Comparison of ENCODE assay signal across 9 mouse cellular contexts in the genomic region with DNA sequence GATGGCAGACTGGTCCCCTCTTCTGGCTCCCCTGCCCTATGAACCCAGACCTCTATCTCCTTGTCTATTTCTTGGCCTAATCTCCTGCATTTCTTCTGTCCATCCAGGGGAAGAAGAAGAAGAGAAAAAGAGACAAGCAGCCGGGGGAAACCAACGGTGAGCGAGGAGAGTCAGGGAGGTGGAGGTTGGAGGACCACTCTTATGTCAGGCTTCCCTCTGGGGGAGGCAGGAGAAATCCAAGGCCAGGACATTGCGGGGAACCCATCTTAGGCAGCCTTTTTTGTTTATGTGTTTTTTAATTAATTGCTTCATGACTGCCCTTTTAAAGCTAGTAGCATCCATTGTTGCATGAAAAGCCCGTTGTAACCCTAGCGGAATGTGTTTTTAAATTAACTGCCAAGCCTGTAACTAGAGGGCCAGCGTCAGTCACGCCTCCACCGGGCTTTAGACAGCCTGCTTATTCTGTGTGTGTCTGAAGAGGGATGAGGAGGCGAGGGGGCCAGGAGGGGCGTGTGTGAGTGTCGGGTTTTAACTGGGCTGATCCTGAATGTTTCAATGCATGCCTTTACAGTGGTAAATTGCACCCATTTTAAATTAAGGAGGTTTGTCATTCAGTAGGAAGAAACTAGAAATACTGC.
DNase-seq lines count a peak whose midpoint lies in the region; ATAC-seq and TF ChIP-seq lines count a peak whose summit lies in the region.
"Had no signal": no experiment of that assay in that cellular context is flagged by ENCODE, and none has a peak within 500 bp of the region (broad histone marks: within the 10 kb centered on the region; RNA-seq: fewer than 3 reads in every experiment).

No protein-coding gene starts in this region.

- no peak overlapping the region for H3K9ac ChIP-seq in forebrain, embryonic 13.5 days
- no peak overlapping the region for H3K9ac ChIP-seq in limb, embryonic 12.5 days (replicated peaks)
- no peak overlapping the region for H3K9ac ChIP-seq in neural tube, embryonic 14.5 days (replicated peaks; ENCODE audit: low read depth, low read length)
- H3K9ac ChIP-seq: hindbrain, embryonic 15.5 days had no signal

- H3K27ac ChIP-seq in forebrain, embryonic 13.5 days, result peak overlapping the region; percentile 40
- peak overlapping the region; percentile 72 for H3K27ac ChIP-seq in limb, embryonic 12.5 days
- no peak overlapping the region for H3K27ac ChIP-seq in neural tube, embryonic 14.5 days (ENCODE audit: low read depth, low read length)
- H3K27ac ChIP-seq in left cerebral cortex, adult 2 months, result no peak overlapping the region
- H3K27ac ChIP-seq: hindbrain, embryonic 15.5 days had no signal

- intact Hi-C loops in left cerebral cortex, adult 2 months (cut with DNase I), result no loop called here

- H3K36me3 ChIP-seq in forebrain, embryonic 13.5 days (ENCODE audit: poor library complexity, severe bottlenecking), result peaks cover 33% of the 10 kb centered on the region
- H3K36me3 ChIP-seq in limb, embryonic 12.5 days, result peaks cover 77% of the 10 kb centered on the region
- H3K36me3 ChIP-seq in neural tube, embryonic 14.5 days (ENCODE audit: control insufficient read depth, insufficient read depth, low read length), result no peaks in the 10 kb centered on the region
- H3K36me3 ChIP-seq: G1E; hindbrain, embryonic 15.5 days had no signal

- H3K4me2 ChIP-seq in forebrain, embryonic 13.5 days, result no peak overlapping the region
- no peak overlapping the region for H3K4me2 ChIP-seq in limb, embryonic 12.5 days
- no peak overlapping the region for H3K4me2 ChIP-seq in neural tube, embryonic 14.5 days (ENCODE audit: low read depth, low read length)
- H3K4me2 ChIP-seq: hindbrain, embryonic 15.5 days had no signal

- H3K4me3 ChIP-seq in lung, adult 2 months (replicated peaks; ENCODE audit: extremely low read depth, low read depth, low read length), result no peak overlapping the region
- no peak overlapping the region for H3K4me3 ChIP-seq in forebrain, embryonic 13.5 days
- no peak overlapping the region for H3K4me3 ChIP-seq in limb, embryonic 12.5 days (replicated peaks)
- H3K4me3 ChIP-seq in neural tube, embryonic 14.5 days (ENCODE audit: low read depth, low read length), result no peak overlapping the region
- no peak overlapping the region for H3K4me3 ChIP-seq in left cerebral cortex, adult 2 months
- H3K4me3 ChIP-seq: hindbrain, embryonic 15.5 days had no signal

- H3K4me1 ChIP-seq in lung, adult 2 months (ENCODE audit: control insufficient read depth, insufficient read depth, low read length), result no peaks in the 10 kb centered on the region
- H3K4me1 ChIP-seq in forebrain, embryonic 13.5 days, result peaks cover 16% of the 10 kb centered on the region
- peaks cover 13% of the 10 kb centered on the region for H3K4me1 ChIP-seq in limb, embryonic 12.5 days (replicated peaks)
- H3K4me1 ChIP-seq in neural tube, embryonic 14.5 days (ENCODE audit: control insufficient read depth, insufficient read depth, low read length), result no peaks in the 10 kb centered on the region
- H3K4me1 ChIP-seq: hindbrain, embryonic 15.5 days had no signal

- TF ChIP-seq POLR2A in lung, adult 2 months (IDR thresholded peaks at IDR 0.05; ENCODE audit: borderline replicate concordance, extremely low read depth, low read depth, low read length), result no peak

- H3K9me3 ChIP-seq in forebrain, embryonic 13.5 days (replicated peaks), result no peaks in the 10 kb centered on the region
- H3K9me3 ChIP-seq in limb, embryonic 12.5 days, result no peaks in the 10 kb centered on the region
- no peaks in the 10 kb centered on the region for H3K9me3 ChIP-seq in neural tube, embryonic 14.5 days (ENCODE audit: control insufficient read depth, low read length)
- H3K9me3 ChIP-seq: hindbrain, embryonic 15.5 days had no signal

- peak; percentile 50 for DNase-seq in lung, postnatal 10 days
- DNase-seq in lung, adult 2 months, result no peak
- no peak for DNase-seq in urinary bladder, postnatal 4 days (ENCODE audit: low spot score in 2 of 2)
- no peak for DNase-seq in left cerebral cortex, adult 2 months (ENCODE audit: extremely low spot score in 1 of 2, low spot score in 2 of 2)

- WGBS in lung, adult 2 months, result 59% methylated on average over 12 of the region's 12 CpGs
- 4% methylated on average over 12 of the region's 12 CpGs for WGBS in forebrain, embryonic 13.5 days
- WGBS in limb, embryonic 12.5 days, result 25% methylated on average over 12 of the region's 12 CpGs
- 13% methylated on average over 12 of the region's 12 CpGs for WGBS in neural tube, embryonic 14.5 days

- H3K27me3 ChIP-seq in forebrain, embryonic 13.5 days, result peaks cover 54% of the 10 kb centered on the region
- no peaks in the 10 kb centered on the region for H3K27me3 ChIP-seq in limb, embryonic 12.5 days
- no peaks in the 10 kb centered on the region for H3K27me3 ChIP-seq in neural tube, embryonic 14.5 days (ENCODE audit: control insufficient read depth, insufficient read depth, low read length)
- H3K27me3 ChIP-seq: hindbrain, embryonic 15.5 days had no signal

- no peak for TF ChIP-seq CTCF in lung, adult 2 months (IDR thresholded peaks at IDR 0.05; ENCODE audit: insufficient read depth, low read length)
- no peak for TF ChIP-seq CTCF in left cerebral cortex, adult 2 months (IDR thresholded peaks at IDR 0.05)

- ATAC-seq in forebrain, embryonic 13.5 days, result peak; percentile 57
- 0 out of 2 replicates have a peak, but pooled peaks have one; percentile 49 for ATAC-seq in limb, embryonic 12.5 days (ENCODE audit: insufficient number of reproducible peaks, insufficient read depth, low FRiP score, low TSS enrichment, low read depth)
- peak; percentile 56; the same call in 1 of the 2 replicates for ATAC-seq in neural tube, embryonic 14.5 days (ENCODE audit: low read depth)

Comparison
In these comparisons a context has a peak if more than half of its experiments do, and no peak if none do; other contexts are left out.
1. H3K27ac ChIP-seq: peak in forebrain, embryonic 13.5 days (single experiment) and limb, embryonic 12.5 days (single experiment); none in neural tube, embryonic 14.5 days (single experiment) and left cerebral cortex, adult 2 months (single experiment).
2. Peak in every context shown above with its lines, with median percentiles within 50 percentile points of each other: ATAC-seq.